Mouse (Mus musculus) thymus, adult 2 months (tissue): ENCODE results near the gene Fam208b.

Experiments
- CTCF ChIP-seq: fragments of 200-500 bp; IDR thresholded peaks from 2 replicates; pipeline ENCODE4 v1.5.1; 2012; ENCODE audit warnings: mild to moderate bottlenecking, control low read depth, low read length, moderate library complexity, borderline replicate concordance; ENCODE audit not compliant: control insufficient read depth, poor library complexity, insufficient read depth; ENCODE audit errors: extremely low read depth
- POLR2A ChIP-seq: fragments of 200-500 bp; IDR thresholded peaks from 2 replicates; pipeline ENCODE4 v1.6.1; 2012; ENCODE audit warnings: mild to moderate bottlenecking, low read length, control low read depth, moderate library complexity; ENCODE audit not compliant: control insufficient read depth, poor library complexity, insufficient read depth; ENCODE audit errors: extremely low read depth

DNA sequence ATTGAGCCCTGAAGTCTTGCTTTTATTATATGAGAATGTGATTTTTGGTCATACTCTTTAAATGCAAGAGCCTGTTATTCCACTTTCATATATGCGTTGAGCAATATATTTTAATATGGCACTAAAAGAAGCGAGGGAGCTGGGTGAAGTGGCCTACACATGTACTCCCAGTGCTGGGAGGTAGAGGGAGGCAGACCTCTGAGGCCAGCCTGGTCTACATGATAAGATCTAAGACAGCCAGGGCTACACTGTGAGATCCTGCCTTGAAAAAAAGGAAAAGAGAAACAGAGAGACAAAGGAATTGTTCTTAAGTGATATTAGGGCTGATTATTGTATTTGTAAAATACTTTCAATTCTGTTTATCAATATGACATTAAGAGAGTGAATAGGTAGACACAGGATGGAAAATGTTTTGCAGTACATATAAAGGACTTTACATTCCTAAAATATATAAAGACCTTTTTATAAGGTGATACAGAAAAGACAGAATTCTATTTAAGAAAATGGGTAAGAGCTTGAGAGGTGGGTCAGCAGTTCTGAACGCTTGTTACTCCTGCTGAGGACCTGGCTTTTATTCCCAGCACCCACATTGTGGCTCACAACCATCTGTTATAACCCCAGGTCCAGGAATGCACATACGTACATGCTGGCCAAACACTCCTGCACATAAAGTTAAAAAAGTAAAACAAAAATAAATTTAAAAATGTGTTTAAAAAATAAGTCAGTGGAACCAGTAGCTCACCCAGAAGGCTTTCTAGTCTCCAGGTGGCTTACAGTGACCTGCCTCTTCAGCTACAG, 66.6 kb downstream of the Fam208b start:
- TF ChIP-seq CTCF (no peak), POLR2A (no peak)
